Mouse (Mus musculus): ENCODE results near the gene Scgb2a2.
A peak's percentile ranks its signal among the peaks of the same experiment; 100 is the strongest.
"Not testable (repeated sequence)": the region's sequence is repeated elsewhere in the genome, so short reads cannot be mapped to it uniquely, and the experiment has no call there.

GRCm38 (mm10) chr19:9849368-9850075 is 2.2 kb downstream of the Scgb2a2 start:
- TF ChIP-seq EP300 (IDR thresholded peaks at IDR 0.05) = not testable (repeated sequence)
- peak; percentile 15; the same call in 1 of the 2 replicates for TF ChIP-seq CTCF (IDR thresholded peaks at IDR 0.05)

All from lung, postnatal 0 days (tissue).